Mouse (Mus musculus): ENCODE measurements around the gene F2.

DNA sequence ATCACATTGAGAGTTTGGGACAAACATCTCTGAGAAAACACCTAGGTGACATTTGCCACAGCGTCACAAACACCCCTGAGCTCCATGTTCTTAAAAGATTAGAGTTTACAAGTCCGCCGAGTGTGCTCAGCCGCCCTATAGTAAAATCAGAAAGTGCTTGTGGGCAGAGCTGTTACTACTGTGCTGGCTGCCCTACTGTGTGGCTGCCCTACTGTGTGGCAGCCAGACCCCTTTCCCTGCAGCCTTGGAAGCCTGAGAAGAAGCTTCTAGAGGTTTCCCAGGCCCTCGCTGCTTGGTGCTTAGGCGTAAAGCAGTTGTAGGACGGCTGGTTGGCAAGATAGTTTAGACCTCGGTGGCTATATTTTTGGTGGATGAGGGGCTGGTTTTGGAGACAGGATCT, 23.4 kb upstream of the F2 start:
- TF ChIP-seq POLR2A (IDR thresholded peaks at IDR 0.05; ENCODE audit: control insufficient read depth, low read depth, low read length), result no peak
- TF ChIP-seq CTCF (IDR thresholded peaks at IDR 0.05; ENCODE audit: control insufficient read depth, insufficient read depth, insufficient replicate concordance, low read depth, low read length), result no peak
